Mouse (Mus musculus) ES-Bruce4 (cell line): ENCODE results near the gene Aplp2. TPM values are rescaled to one million over a fixed set of nuclear protein-coding genes. Genes with fewer than 3 reads are reported as not detected.

Experiments
- H3K27ac ChIP-seq: 2 replicates; pipeline ENCODE4 v1.5.1; 2012; ENCODE audit warnings: low read length, inconsistent platforms; ENCODE audit not compliant: insufficient read depth
- H3K27me3 ChIP-seq: 2 replicates; pipeline ENCODE4 v1.6.1; 2012; ENCODE audit warnings: mild to moderate bottlenecking, low read length, inconsistent platforms; ENCODE audit not compliant: control insufficient read depth, poor library complexity, insufficient read depth, severe bottlenecking
- H3K36me3 ChIP-seq: 2 replicates; pipeline ENCODE4 v1.6.1; 2012; ENCODE audit warnings: inconsistent platforms, mild to moderate bottlenecking, low read length, moderate library complexity; ENCODE audit not compliant: control insufficient read depth, poor library complexity, insufficient read depth, severe bottlenecking
- H3K4me1 ChIP-seq: one replicate; pipeline ENCODE4 v1.8.1; 2011; ENCODE audit warnings: low read length; ENCODE audit not compliant: control insufficient read depth, insufficient read depth
- H3K4me3 ChIP-seq: 2 replicates; pipeline ENCODE4 v1.5.1; 2011; ENCODE audit warnings: low read depth, mild to moderate bottlenecking, low read length
- H3K9ac ChIP-seq: 2 replicates; pipeline ENCODE4 v1.6.1; 2012; ENCODE audit warnings: low read depth, mild to moderate bottlenecking, inconsistent platforms; ENCODE audit not compliant: poor library complexity, severe bottlenecking
- H3K9me3 ChIP-seq: replicated peaks from 2 replicates; pipeline ENCODE4 v1.6.1; 2012; ENCODE audit warnings: mild to moderate bottlenecking, low read length, inconsistent platforms; ENCODE audit not compliant: control insufficient read depth, poor library complexity, insufficient read depth, severe bottlenecking
- CTCF ChIP-seq: IDR thresholded peaks from one replicate; pipeline ENCODE4 v1.8.1; 2011; ENCODE audit warnings: low read depth, low read length
- EP300 ChIP-seq: IDR thresholded peaks from 2 replicates; pipeline ENCODE4 v1.6.1; 2011; ENCODE audit warnings: low read depth, low read length; ENCODE audit not compliant: insufficient read depth
- POLR2A ChIP-seq: IDR thresholded peaks from one replicate; pipeline ENCODE4 v1.8.1; 2011; ENCODE audit warnings: low read length; ENCODE audit not compliant: insufficient read depth
- polyA plus RNA-seq: library from polyadenylated mRNA; stranded (reverse); fragments of >200 nt; gene quantifications from 2 replicates; pipeline ENCODE4 v1.2.4, GENCODE M21; 2011; ENCODE audit warnings: low read depth; ENCODE audit not compliant: missing spikeins, insufficient read depth, insufficient read length

Aplp2 gene
- polyA plus RNA-seq, 1 experiment, result 317 TPM

- no peaks in the 10 kb centered on the region for H3K27me3 ChIP-seq
- H3K9me3 ChIP-seq, result no peaks in the 10 kb centered on the region
- no peaks in the 10 kb centered on the region for H3K4me1 ChIP-seq
- TF ChIP-seq CTCF (no peak), EP300 (no peak), POLR2A (no peak)
- H3K9ac ChIP-seq, result no peak overlapping the region
- no peak overlapping the region for H3K27ac ChIP-seq
- no peaks in the 10 kb centered on the region for H3K36me3 ChIP-seq
- H3K4me3 ChIP-seq, result no peak overlapping the region
Observed at GRCm38 (mm10) chr9:31235489-31235888, 23.9 kb upstream of the Aplp2 start.

- TF ChIP-seq POLR2A (no peak), CTCF (no peak)
- Histone ChIP-seq H3K27ac (no peak overlapping the region), H3K27me3 (no peaks in the 10 kb centered on the region), H3K9me3 (no peaks in the 10 kb centered on the region), H3K4me3 (no peak overlapping the region), H3K9ac (no peak overlapping the region), H3K36me3 (no peaks in the 10 kb centered on the region), H3K4me1 (no peaks in the 10 kb centered on the region)
Observed at GRCm38 (mm10) chr9:31235030-31235429, 23.4 kb upstream of the Aplp2 start.

GRCm38 (mm10) chr9:31226541-31226940 is 14.9 kb upstream of the Aplp2 start:
- Histone ChIP-seq H3K27ac (peak overlapping the region; percentile 6; the same call in 1 of the 2 replicates), H3K4me3 (no peak overlapping the region), H3K36me3 (no peaks in the 10 kb centered on the region), H3K9me3 (no peaks in the 10 kb centered on the region), H3K9ac (peak overlapping the region; percentile 68), H3K4me1 (no peaks in the 10 kb centered on the region), H3K27me3 (no peaks in the 10 kb centered on the region)
- no peak for TF ChIP-seq EP300

- Histone ChIP-seq H3K36me3 (no peaks in the 10 kb centered on the region), H3K4me1 (no peaks in the 10 kb centered on the region), H3K4me3 (no peak overlapping the region), H3K9me3 (no peaks in the 10 kb centered on the region), H3K9ac (peak overlapping the region; percentile 36; the same call in 1 of the 2 replicates), H3K27me3 (no peaks in the 10 kb centered on the region), H3K27ac (no peak overlapping the region)
- TF ChIP-seq EP300, result no peak
- TF ChIP-seq POLR2A, result no peak
- TF ChIP-seq CTCF, result no peak
Observed at GRCm38 (mm10) chr9:31225808-31226207, 14.2 kb upstream of the Aplp2 start.

DNA sequence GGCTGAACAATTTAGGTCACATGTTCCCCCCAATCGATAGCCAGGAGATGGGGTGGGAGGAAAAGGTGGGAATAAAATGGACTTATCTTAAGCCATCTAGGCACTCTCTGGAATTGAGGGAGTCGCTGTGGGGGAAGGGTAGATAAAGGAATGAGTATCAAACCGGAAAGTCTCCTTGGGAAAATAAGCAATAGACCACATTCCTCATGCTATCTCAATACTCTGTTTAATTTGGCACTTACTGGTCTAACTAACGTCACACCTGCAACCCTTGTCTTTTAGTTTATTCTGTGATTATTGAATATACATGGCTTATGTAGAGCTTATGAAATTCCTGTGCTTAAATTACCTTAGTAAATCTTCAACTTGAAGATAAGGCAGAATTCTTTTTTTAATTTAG is 11.9 kb upstream of the Aplp2 start:
- Histone ChIP-seq H3K4me1 (no peaks in the 10 kb centered on the region), H3K27ac (no peak overlapping the region), H3K27me3 (no peaks in the 10 kb centered on the region; the same call in 1 of the 2 replicates), H3K9ac (no peak overlapping the region), H3K36me3 (no peaks in the 10 kb centered on the region), H3K4me3 (no peak overlapping the region), H3K9me3 (no peaks in the 10 kb centered on the region)
- TF ChIP-seq EP300 (no peak), POLR2A (no peak), CTCF (no peak)

DNA sequence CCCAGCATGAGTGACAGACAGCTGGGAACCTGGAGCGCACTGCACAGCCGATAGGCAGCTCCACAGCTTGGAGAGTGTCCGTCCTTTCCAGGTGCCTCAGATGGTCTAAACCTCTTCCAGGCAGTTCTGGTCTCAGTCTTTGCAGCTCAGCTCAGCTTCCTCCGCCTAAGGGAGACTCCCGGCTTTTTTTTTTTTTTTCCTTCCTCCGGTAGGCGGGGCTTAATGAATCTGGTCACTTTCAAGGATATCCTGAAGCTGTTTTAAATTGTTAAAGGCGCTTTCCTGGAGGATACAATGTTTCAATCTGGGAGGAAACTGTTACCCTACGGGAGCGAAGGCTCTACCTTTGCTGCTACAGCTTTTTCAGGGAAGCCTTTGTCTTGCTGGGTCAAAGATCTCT is 9.6 kb upstream of the Aplp2 start:
- H3K27ac ChIP-seq, result peak overlapping the region; percentile 43
- H3K27me3 ChIP-seq, result no peaks in the 10 kb centered on the region; the same call in 1 of the 2 replicates
- TF ChIP-seq POLR2A (no peak), EP300 (no peak), CTCF (no peak)
- no peak overlapping the region for H3K9ac ChIP-seq
- no peak overlapping the region for H3K4me3 ChIP-seq
- H3K36me3 ChIP-seq, result no peaks in the 10 kb centered on the region
- no peaks in the 10 kb centered on the region for H3K4me1 ChIP-seq
- no peaks in the 10 kb centered on the region for H3K9me3 ChIP-seq
